Mouse (Mus musculus): ENCODE data around the gene Esrrb. TPM values are rescaled to one million over a fixed set of nuclear protein-coding genes. Genes with fewer than 3 reads are reported as not detected.

Gene Esrrb
- total RNA-seq, 1 experiment = 120 TPM

GRCm38 (mm10) chr12:86492822-86493221 is 131.9 kb downstream of the Esrrb start:
- Histone ChIP-seq H3K4me1 (ENCODE audit: control insufficient read depth in 2 of 2, insufficient read depth in 2 of 2, low read length in 2 of 2, poor library complexity in 1 of 2) (peaks cover 15 to 30% of the 10 kb centered on the region in 2 experiments; a peak in 3 of 4 replicates), H3K36me3 (ENCODE audit: control insufficient read depth, insufficient read depth, low read length, poor library complexity, severe bottlenecking) (peaks cover 57% of the 10 kb centered on the region), H3K27ac (ENCODE audit: insufficient read depth, low read depth, low read length, poor library complexity, severe bottlenecking) (peak overlapping the region; percentile 79; the same call in 1 of the 2 replicates), H3K9ac (ENCODE audit: insufficient read depth, low read depth, low read length, poor library complexity, severe bottlenecking) (peak overlapping the region; percentile 53; the same call in 1 of the 2 replicates), H3K4me3 (ENCODE audit: insufficient read depth in 1 of 2, low read depth in 1 of 2, low read length in 2 of 2, poor library complexity in 1 of 2, severe bottlenecking in 1 of 2) (no peak overlapping the region; a peak in 1 of 4 replicates), H3K9me3 (ENCODE audit: control insufficient read depth, insufficient read depth, low read depth, low read length) (no peaks in the 10 kb centered on the region)
- DNase-seq (ENCODE audit: low read depth, low spot score) = no peak
- TF ChIP-seq CHD2 (IDR thresholded peaks at IDR 0.05; ENCODE audit: low read depth, low read length) (no peak), MAFK (IDR thresholded peaks at IDR 0.05; ENCODE audit: insufficient read depth, low read depth, low read length) (no peak), HCFC1 (IDR thresholded peaks at IDR 0.05; ENCODE audit: borderline replicate concordance, insufficient read depth, low read length) (no peak), ZC3H11A (IDR thresholded peaks at IDR 0.05; ENCODE audit: borderline replicate concordance, low read depth, low read length) (no peak), ZNF384 (IDR thresholded peaks at IDR 0.05; ENCODE audit: low read depth, low read length) (no peak)
- in situ Hi-C loops (cut with MboI; ENCODE audit: low sequenced_read_pairs in 2 of 2, unreplicated experiment in 2 of 2) = no loop called here

- DNase-seq (ENCODE audit: low read depth, low spot score) = no peak
- H3K27ac ChIP-seq (ENCODE audit: insufficient read depth, low read depth, low read length, poor library complexity, severe bottlenecking) = peak overlapping the region; percentile 100
- H3K36me3 ChIP-seq (ENCODE audit: control insufficient read depth, insufficient read depth, low read length, poor library complexity, severe bottlenecking) = peaks cover 34% of the 10 kb centered on the region; the same call in 1 of the 2 replicates
- in situ Hi-C loops (cut with MboI; ENCODE audit: low sequenced_read_pairs in 2 of 2, unreplicated experiment in 2 of 2) = no loop called here
- no peaks in the 10 kb centered on the region for H3K9me3 ChIP-seq (ENCODE audit: control insufficient read depth, insufficient read depth, low read depth, low read length)
- peak overlapping the region; percentile 56; the same call in 1 of the 2 replicates for H3K9ac ChIP-seq (ENCODE audit: insufficient read depth, low read depth, low read length, poor library complexity, severe bottlenecking)
- peaks cover 19 to 22% of the 10 kb centered on the region in 2 experiments for H3K4me1 ChIP-seq (ENCODE audit: control insufficient read depth in 2 of 2, insufficient read depth in 2 of 2, low read length in 2 of 2, poor library complexity in 1 of 2)
- TF ChIP-seq MAFK (IDR thresholded peaks at IDR 0.05; ENCODE audit: insufficient read depth, low read depth, low read length) = no peak
- TF ChIP-seq HCFC1 (IDR thresholded peaks at IDR 0.05; ENCODE audit: borderline replicate concordance, insufficient read depth, low read length) = no peak
- TF ChIP-seq ZC3H11A (IDR thresholded peaks at IDR 0.05; ENCODE audit: borderline replicate concordance, low read depth, low read length) = no peak
- no peak for TF ChIP-seq CHD2 (IDR thresholded peaks at IDR 0.05; ENCODE audit: low read depth, low read length)
- TF ChIP-seq ZNF384 (IDR thresholded peaks at IDR 0.05; ENCODE audit: low read depth, low read length) = no peak
- H3K4me3 ChIP-seq (ENCODE audit: insufficient read depth in 1 of 2, low read depth in 1 of 2, low read length in 2 of 2, poor library complexity in 1 of 2, severe bottlenecking in 1 of 2) = peak overlapping the region in 1 of 2 experiments; percentile 3; a peak in 2 of 4 replicates
Observed at GRCm38 (mm10) chr12:86497126-86497525, 136.2 kb downstream of the Esrrb start.

- H3K27ac ChIP-seq (ENCODE audit: insufficient read depth, low read depth, low read length, poor library complexity, severe bottlenecking) = peak overlapping the region; percentile 100
- TF ChIP-seq ZC3H11A (IDR thresholded peaks at IDR 0.05; ENCODE audit: borderline replicate concordance, low read depth, low read length) (no peak), HCFC1 (IDR thresholded peaks at IDR 0.05; ENCODE audit: borderline replicate concordance, insufficient read depth, low read length) (no peak; the same call in 1 of the 2 replicates), CHD2 (IDR thresholded peaks at IDR 0.05; ENCODE audit: low read depth, low read length) (0 out of 2 replicates have a peak, but pooled peaks have one; percentile 51), MAFK (IDR thresholded peaks at IDR 0.05; ENCODE audit: insufficient read depth, low read depth, low read length) (0 out of 2 replicates have a peak, but pooled peaks have one; percentile 49), ZNF384 (IDR thresholded peaks at IDR 0.05; ENCODE audit: low read depth, low read length) (no peak)
- peak overlapping the region; percentile 22 to 44 for H3K4me3 ChIP-seq (ENCODE audit: insufficient read depth in 1 of 2, low read depth in 1 of 2, low read length in 2 of 2, poor library complexity in 1 of 2, severe bottlenecking in 1 of 2)
- no peaks in the 10 kb centered on the region for H3K9me3 ChIP-seq (ENCODE audit: control insufficient read depth, insufficient read depth, low read depth, low read length)
- H3K4me1 ChIP-seq (ENCODE audit: control insufficient read depth in 2 of 2, insufficient read depth in 2 of 2, low read length in 2 of 2, poor library complexity in 1 of 2) = peaks cover 19 to 28% of the 10 kb centered on the region in 2 experiments
- in situ Hi-C loops (cut with MboI; ENCODE audit: low sequenced_read_pairs in 2 of 2, unreplicated experiment in 2 of 2) = no loop called here
- DNase-seq (ENCODE audit: low read depth, low spot score) = peak; percentile 80
- peak overlapping the region; percentile 82 for H3K9ac ChIP-seq (ENCODE audit: insufficient read depth, low read depth, low read length, poor library complexity, severe bottlenecking)
- peaks cover 45% of the 10 kb centered on the region for H3K36me3 ChIP-seq (ENCODE audit: control insufficient read depth, insufficient read depth, low read length, poor library complexity, severe bottlenecking)
Observed at GRCm38 (mm10) chr12:86498765-86499164, 137.8 kb downstream of the Esrrb start.

GRCm38 (mm10) chr12:86501728-86502127 is 140.8 kb downstream of the Esrrb start:
- peak overlapping the region in 1 of 2 experiments; percentile 57; a peak in 1 of 4 replicates for H3K4me3 ChIP-seq (ENCODE audit: insufficient read depth in 1 of 2, low read depth in 1 of 2, low read length in 2 of 2, poor library complexity in 1 of 2, severe bottlenecking in 1 of 2)
- 0 out of 2 replicates have a peak, but pooled peaks have one; percentile 16 for TF ChIP-seq MAFK (IDR thresholded peaks at IDR 0.05; ENCODE audit: insufficient read depth, low read depth, low read length)
- TF ChIP-seq HCFC1 (IDR thresholded peaks at IDR 0.05; ENCODE audit: borderline replicate concordance, insufficient read depth, low read length) = no peak
- peak; percentile 93 for DNase-seq (ENCODE audit: low read depth, low spot score)
- in situ Hi-C loops (cut with MboI; ENCODE audit: low sequenced_read_pairs in 2 of 2, unreplicated experiment in 2 of 2) = no loop called here
- peaks cover 17 to 36% of the 10 kb centered on the region in 2 experiments for H3K4me1 ChIP-seq (ENCODE audit: control insufficient read depth in 2 of 2, insufficient read depth in 2 of 2, low read length in 2 of 2, poor library complexity in 1 of 2)
- H3K9me3 ChIP-seq (ENCODE audit: control insufficient read depth, insufficient read depth, low read depth, low read length) = no peaks in the 10 kb centered on the region
- H3K9ac ChIP-seq (ENCODE audit: insufficient read depth, low read depth, low read length, poor library complexity, severe bottlenecking) = peak overlapping the region; percentile 77
- H3K36me3 ChIP-seq (ENCODE audit: control insufficient read depth, insufficient read depth, low read length, poor library complexity, severe bottlenecking) = peaks cover 48% of the 10 kb centered on the region
- H3K27ac ChIP-seq (ENCODE audit: insufficient read depth, low read depth, low read length, poor library complexity, severe bottlenecking) = peak overlapping the region; percentile 99

All from ES-E14 (cell line).